ENCODE assay signal across 13 mouse cellular contexts in the genomic region with DNA sequence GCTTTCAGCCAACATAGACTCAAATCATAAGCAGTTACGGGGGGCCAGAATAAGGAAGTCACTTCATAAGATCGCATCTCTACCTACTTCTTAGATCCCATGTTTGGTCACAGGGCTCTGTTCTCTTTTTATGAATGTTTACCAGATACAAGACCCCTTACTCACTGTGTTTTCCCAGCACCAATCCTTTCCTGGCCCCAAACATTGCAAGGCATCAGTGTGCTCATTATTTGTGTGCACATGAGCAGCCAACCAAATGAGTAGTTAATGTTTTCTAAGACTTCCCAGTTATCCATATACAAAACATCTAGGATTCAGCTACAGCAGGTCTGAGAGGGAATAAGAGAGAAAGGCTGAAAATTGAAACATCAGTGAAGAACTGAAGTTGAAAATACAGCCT.
"Had no signal": no experiment of that assay in that cellular context is flagged by ENCODE, and none has a peak within 500 bp of the region (broad histone marks: within the 10 kb centered on the region; RNA-seq: fewer than 3 reads in every experiment).

No protein-coding gene starts in this region.

- DNase-seq: kidney, adult 8-10 months; layer of hippocampus, postnatal 36 days; liver, embryonic 13.5 days; lung, adult 2 months; lung, postnatal 14 days; lung, postnatal 4 days; midbrain, embryonic 14.5 days; thymus, adult 2 months; thymus, postnatal 14 days; thymus, postnatal 4 days had no signal

- H3K9ac ChIP-seq: intestine, embryonic 15.5 days; liver, embryonic 13.5 days had no signal

- ATAC-seq: intestine, embryonic 15.5 days had no signal

- H3K27ac ChIP-seq: intestine, embryonic 15.5 days; left cerebral cortex, adult 2 months; liver, embryonic 13.5 days had no signal

- H3K36me3 ChIP-seq: intestine, embryonic 15.5 days had no signal

- H3K4me1 ChIP-seq: intestine, embryonic 15.5 days had no signal

- H3K27me3 ChIP-seq: intestine, embryonic 15.5 days; liver, embryonic 13.5 days had no signal

- H3K4me2 ChIP-seq: intestine, embryonic 15.5 days; liver, embryonic 13.5 days; midbrain, embryonic 11.5 days had no signal

- H3K4me3 ChIP-seq: intestine, embryonic 15.5 days; left cerebral cortex, adult 2 months; liver, embryonic 13.5 days had no signal

- H3K9me3 ChIP-seq: intestine, embryonic 15.5 days; liver, embryonic 13.5 days had no signal
